Mouse (Mus musculus) bone marrow macrophage, adult 2 months (primary cell): ENCODE results near the gene Rbx1. TPM values are rescaled to one million over a fixed set of nuclear protein-coding genes. Genes with fewer than 3 reads are reported as not detected.

Experiments
- H3K27ac ChIP-seq: 2 replicates; pipeline ENCODE4 v1.5.1; 2012; ENCODE audit warnings: low read depth, low read length; ENCODE audit not compliant: insufficient read depth
- H3K4me1 ChIP-seq: 2 replicates; pipeline ENCODE4 v1.6.1; 2012; ENCODE audit warnings: low read length; ENCODE audit not compliant: control insufficient read depth, insufficient read depth
- H3K4me3 ChIP-seq: 2 replicates; pipeline ENCODE4 v1.5.1; 2012; ENCODE audit warnings: mild to moderate bottlenecking, low read length, moderate library complexity; ENCODE audit not compliant: insufficient read depth
- CTCF ChIP-seq: IDR thresholded peaks from 2 replicates; pipeline ENCODE4 v1.5.1; 2012; ENCODE audit warnings: low read depth, mild to moderate bottlenecking, low read length, moderate library complexity
- POLR2A ChIP-seq: IDR thresholded peaks from 2 replicates; pipeline ENCODE4 v1.6.1; 2012; ENCODE audit warnings: mild to moderate bottlenecking, low read depth, low read length, borderline replicate concordance
- polyA plus RNA-seq: library from polyadenylated mRNA; stranded (reverse); fragments of >200 nt; gene quantifications from 2 replicates; pipeline ENCODE4 v1.2.4, GENCODE M21; 2012; ENCODE audit not compliant: missing spikeins, insufficient read depth, insufficient read length

Rbx1 gene
- polyA plus RNA-seq, 1 experiment = 113 TPM

GRCm38 (mm10) chr15:81482966-81483365, 16.9 kb downstream of the Rbx1 start:
- H3K27ac ChIP-seq = no peak overlapping the region
- no peak for TF ChIP-seq CTCF
- no peak for TF ChIP-seq POLR2A
- no peak overlapping the region for H3K4me3 ChIP-seq
- peaks cover 9% of the 10 kb centered on the region for H3K4me1 ChIP-seq

DNA sequence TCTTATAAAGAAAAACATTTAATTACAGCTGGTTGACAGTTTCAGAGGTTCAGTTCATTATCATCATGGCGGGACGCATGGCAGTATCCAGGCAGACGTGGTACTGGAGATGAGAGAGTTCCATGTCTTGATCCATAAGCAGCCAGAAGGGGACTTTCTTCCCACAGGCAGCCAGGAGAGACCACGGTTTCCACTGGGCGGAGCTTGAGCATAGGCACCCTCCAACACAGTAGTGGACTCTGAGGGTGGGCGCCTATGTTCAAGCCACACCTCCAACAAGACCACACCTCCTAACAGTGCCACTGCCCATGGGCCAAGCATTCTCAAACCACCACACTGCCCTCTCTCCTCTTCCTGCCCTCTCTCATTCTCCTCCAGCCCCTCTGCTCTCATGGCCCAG, 17.6 kb downstream of the Rbx1 start:
- no peak overlapping the region for H3K4me3 ChIP-seq
- peaks cover 9% of the 10 kb centered on the region for H3K4me1 ChIP-seq
- TF ChIP-seq POLR2A (no peak), CTCF (no peak)
- no peak overlapping the region for H3K27ac ChIP-seq

GRCm38 (mm10) chr15:81485483-81485882, 19.4 kb downstream of the Rbx1 start:
- Histone ChIP-seq H3K4me3 (no peak overlapping the region), H3K27ac (no peak overlapping the region), H3K4me1 (peaks cover 9% of the 10 kb centered on the region)
- TF ChIP-seq POLR2A (no peak), CTCF (no peak)

- Histone ChIP-seq H3K4me3 (no peak overlapping the region), H3K27ac (no peak overlapping the region), H3K4me1 (no peaks in the 10 kb centered on the region)
- TF ChIP-seq CTCF (no peak), POLR2A (no peak)
Observed at GRCm38 (mm10) chr15:81503466-81503865, 37.4 kb downstream of the Rbx1 start.

DNA sequence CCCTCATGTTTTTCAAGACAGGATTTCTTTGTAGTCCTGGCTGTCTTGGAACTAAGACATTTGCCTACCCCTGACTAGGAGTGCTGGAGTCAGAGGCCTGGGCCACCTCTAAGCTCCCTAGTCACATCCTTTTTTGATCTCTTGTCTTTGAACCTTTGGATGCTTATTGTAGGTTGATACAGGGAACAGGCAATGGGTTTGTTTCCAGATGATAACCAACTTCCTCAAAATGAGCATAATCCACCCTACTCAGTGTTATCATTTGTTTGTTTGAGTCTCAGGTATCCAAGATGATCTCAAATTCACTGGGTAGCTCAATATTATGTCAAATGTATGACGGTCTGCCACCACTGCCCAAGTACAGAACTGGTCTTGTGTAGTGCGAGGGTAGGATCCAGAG, 37.9 kb downstream of the Rbx1 start:
- H3K4me1 ChIP-seq = no peaks in the 10 kb centered on the region
- no peak overlapping the region for H3K4me3 ChIP-seq
- no peak overlapping the region for H3K27ac ChIP-seq
- TF ChIP-seq POLR2A (no peak), CTCF (no peak)

- TF ChIP-seq POLR2A = no peak
- TF ChIP-seq CTCF = peak; percentile 48
- Histone ChIP-seq H3K4me3 (no peak overlapping the region), H3K27ac (no peak overlapping the region), H3K4me1 (peaks cover 9% of the 10 kb centered on the region)
Observed at GRCm38 (mm10) chr15:81507201-81507600, 41.1 kb downstream of the Rbx1 start.

GRCm38 (mm10) chr15:81510621-81511020, 44.5 kb downstream of the Rbx1 start:
- no peak for TF ChIP-seq CTCF
- TF ChIP-seq POLR2A = no peak
- H3K4me1 ChIP-seq = peaks cover 26% of the 10 kb centered on the region
- no peak overlapping the region for H3K27ac ChIP-seq
- H3K4me3 ChIP-seq = no peak overlapping the region

GRCm38 (mm10) chr15:81511601-81512261, 45.6 kb downstream of the Rbx1 start:
- no peak for TF ChIP-seq POLR2A
- no peak for TF ChIP-seq CTCF
- peak overlapping the region; percentile 55 for H3K27ac ChIP-seq
- H3K4me3 ChIP-seq = peak overlapping the region; percentile 52
- peaks cover 26% of the 10 kb centered on the region for H3K4me1 ChIP-seq

GRCm38 (mm10) chr15:81514111-81514971, 48.2 kb downstream of the Rbx1 start:
- Histone ChIP-seq H3K27ac (peak overlapping the region; percentile 56), H3K4me3 (peak overlapping the region; percentile 41), H3K4me1 (peaks cover 26% of the 10 kb centered on the region)
- TF ChIP-seq CTCF (peak; percentile 65), POLR2A (no peak)

- no peak overlapping the region for H3K4me3 ChIP-seq
- TF ChIP-seq POLR2A (no peak), CTCF (no peak)
- H3K27ac ChIP-seq = no peak overlapping the region
- H3K4me1 ChIP-seq = peaks cover 26% of the 10 kb centered on the region
Observed at GRCm38 (mm10) chr15:81515221-81515620, 49.1 kb downstream of the Rbx1 start.
